Comparison of ENCODE assay signal across 12 mouse cellular contexts in the genomic region with DNA sequence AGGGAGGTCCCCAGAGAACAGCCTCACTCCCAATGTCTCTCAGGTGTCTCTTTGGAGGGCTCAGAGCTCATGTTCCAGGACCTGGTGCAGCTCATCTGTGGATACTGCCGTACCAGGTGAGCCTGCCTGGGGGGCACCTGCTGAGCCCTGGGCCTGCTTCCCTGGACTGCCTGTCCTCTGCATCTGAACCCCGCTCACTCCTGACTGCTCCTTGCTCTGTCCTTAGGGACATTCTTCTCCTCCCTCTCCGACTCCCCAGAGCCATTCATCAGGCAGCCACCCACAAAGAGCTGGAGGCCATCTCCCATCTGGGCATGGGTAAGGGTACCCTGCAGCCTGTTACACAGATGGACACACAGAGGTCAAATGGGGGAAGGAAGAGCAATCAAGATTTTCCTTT. TPM values are rescaled to one million over a fixed set of nuclear protein-coding genes. Genes with fewer than 3 reads are reported as not detected.
DNase-seq lines count a peak whose midpoint lies in the region; ATAC-seq and TF ChIP-seq lines count a peak whose summit lies in the region.
"Had no signal": no experiment of that assay in that cellular context is flagged by ENCODE, and none has a peak within 500 bp of the region (broad histone marks: within the 10 kb centered on the region; RNA-seq: fewer than 3 reads in every experiment).

No protein-coding gene starts in this region.

- H3K4me3 ChIP-seq in lung, embryonic 14.5 days (ENCODE audit: low read depth, low read length), result peak overlapping the region; percentile 31
- H3K4me3 ChIP-seq in embryonic facial prominence, embryonic 15.5 days (replicated peaks), result peak overlapping the region; percentile 29
- no peak overlapping the region for H3K4me3 ChIP-seq in neural tube, embryonic 12.5 days
- H3K4me3 ChIP-seq: erythroblast, embryonic 14.5 days had no signal

- intact Hi-C loops in heart, postnatal 14 days (cut with DNase I), result no loop called here

- 63% methylated on average over 3 of the region's 3 CpGs for WGBS in lung, embryonic 14.5 days
- WGBS in embryonic facial prominence, embryonic 15.5 days, result 44% methylated on average over 3 of the region's 3 CpGs
- WGBS in neural tube, embryonic 12.5 days, result 31% methylated on average over 3 of the region's 3 CpGs

- peaks cover 30% of the 10 kb centered on the region for H3K36me3 ChIP-seq in lung, embryonic 14.5 days (ENCODE audit: insufficient read depth)
- peaks cover 30% of the 10 kb centered on the region for H3K36me3 ChIP-seq in embryonic facial prominence, embryonic 15.5 days
- H3K36me3 ChIP-seq in neural tube, embryonic 12.5 days, result peaks cover 35% of the 10 kb centered on the region

- ATAC-seq in lung, embryonic 14.5 days (ENCODE audit: insufficient read depth), result no peak
- no peak for ATAC-seq in embryonic facial prominence, embryonic 15.5 days (ENCODE audit: insufficient number of reproducible peaks, low FRiP score, low TSS enrichment, low read depth)
- no peak for ATAC-seq in neural tube, embryonic 12.5 days (ENCODE audit: low FRiP score, low read depth)
- no peak for ATAC-seq in granulocyte monocyte progenitor cell, adult 5-6 weeks (replicated peaks; ENCODE audit: poor library complexity, severe bottlenecking)

- peak overlapping the region; percentile 9; the same call in 1 of the 2 replicates for H3K9ac ChIP-seq in lung, embryonic 14.5 days
- no peak overlapping the region for H3K9ac ChIP-seq in embryonic facial prominence, embryonic 15.5 days
- H3K9ac ChIP-seq in neural tube, embryonic 12.5 days, result 0 out of 2 replicates have a peak overlapping the region, but pooled peaks have one; percentile 13

- no peaks in the 10 kb centered on the region for H3K4me1 ChIP-seq in lung, embryonic 14.5 days (ENCODE audit: insufficient read depth)
- peaks cover 38% of the 10 kb centered on the region for H3K4me1 ChIP-seq in embryonic facial prominence, embryonic 15.5 days
- H3K4me1 ChIP-seq in neural tube, embryonic 12.5 days, result peaks cover 20% of the 10 kb centered on the region

- TF ChIP-seq CTCF in lung, embryonic 14.5 days (IDR thresholded peaks at IDR 0.05; ENCODE audit: low read depth), result no peak

- no peaks in the 10 kb centered on the region for H3K9me3 ChIP-seq in lung, embryonic 14.5 days (ENCODE audit: low read depth, low read length)
- H3K9me3 ChIP-seq in embryonic facial prominence, embryonic 15.5 days (replicated peaks), result no peaks in the 10 kb centered on the region
- no peaks in the 10 kb centered on the region for H3K9me3 ChIP-seq in neural tube, embryonic 12.5 days

- peak; percentile 90 for DNase-seq in heart, adult 11 months
- no peak for DNase-seq in heart, postnatal 14 days
- DNase-seq in lung, embryonic 14.5 days, result no peak
- DNase-seq in lung, postnatal 14 days, result no peak
- DNase-seq in right cerebral cortex, postnatal 25 days, result no peak
- DNase-seq: kidney, postnatal 14 days had no signal

- H3K27me3 ChIP-seq in lung, embryonic 14.5 days (ENCODE audit: insufficient read depth, low read length), result peaks cover 19% of the 10 kb centered on the region
- H3K27me3 ChIP-seq in embryonic facial prominence, embryonic 15.5 days, result peaks cover 31% of the 10 kb centered on the region
- peaks cover 44% of the 10 kb centered on the region for H3K27me3 ChIP-seq in neural tube, embryonic 12.5 days (replicated peaks)
- H3K27me3 ChIP-seq: CH12.LX had no signal

- peak overlapping the region; percentile 56 for H3K4me2 ChIP-seq in lung, embryonic 14.5 days
- peak overlapping the region; percentile 40 for H3K4me2 ChIP-seq in embryonic facial prominence, embryonic 15.5 days (replicated peaks)
- no peak overlapping the region; the same call in 1 of the 2 replicates for H3K4me2 ChIP-seq in neural tube, embryonic 12.5 days (replicated peaks)

- peak overlapping the region; percentile 46; the same call in 1 of the 2 replicates for H3K27ac ChIP-seq in lung, embryonic 14.5 days (ENCODE audit: low read depth)
- H3K27ac ChIP-seq in embryonic facial prominence, embryonic 15.5 days (replicated peaks), result 0 out of 2 replicates have a peak overlapping the region, but pooled peaks have one; percentile 28
- no peak overlapping the region for H3K27ac ChIP-seq in neural tube, embryonic 12.5 days
- H3K27ac ChIP-seq: macrophage had no signal

RNA-seq across cellular contexts. Expression of a gene that starts 1.2 kb away (rescaled TPM):
- total RNA-seq in heart, postnatal 14 days (2021), result 1 to 10 TPM; 1.8 TPM
- polyA plus RNA-seq in lung, embryonic 14.5 days (2014; fragmentation: Nextera tagmentation; extraction: Ambion mirVana), result 4.0 and 5.9 TPM in 2 replicates
- 2.6 and 4.4 TPM in 2 replicates for polyA plus RNA-seq in embryonic facial prominence, embryonic 15.5 days (2015; fragmentation: Nextera tagmentation; extraction: Ambion mirVana)
- polyA plus RNA-seq in neural tube, embryonic 12.5 days (2016; fragmentation: Nextera tagmentation; extraction: Ambion mirVana), result 2.0 and 2.5 TPM in 2 replicates
- not detected in 2 replicates for total RNA-seq in granulocyte monocyte progenitor cell, adult 5-6 weeks (2014; fragmentation: Nextera tagmentation)
- total RNA-seq in granulocyte monocyte progenitor cell, adult 5-6 weeks (2017), result 0.21 and 1.0 TPM in 2 replicates

RNA-seq across cellular contexts. Expression of a gene that starts 10.4 kb away (rescaled TPM):
- total RNA-seq in heart, postnatal 14 days (2021), result 10 to 100 TPM; 12.9 to 14.8 TPM
- polyA plus RNA-seq in lung, embryonic 14.5 days (2014; fragmentation: Nextera tagmentation; extraction: Ambion mirVana), result 43.4 and 48.0 TPM in 2 replicates
- 42.2 and 48.6 TPM in 2 replicates for polyA plus RNA-seq in embryonic facial prominence, embryonic 15.5 days (2015; fragmentation: Nextera tagmentation; extraction: Ambion mirVana)
- polyA plus RNA-seq in neural tube, embryonic 12.5 days (2016; fragmentation: Nextera tagmentation; extraction: Ambion mirVana), result 58.7 TPM in 2 replicates
- 32.0 and 35.7 TPM in 2 replicates for total RNA-seq in granulocyte monocyte progenitor cell, adult 5-6 weeks (2014; fragmentation: Nextera tagmentation)
- total RNA-seq in granulocyte monocyte progenitor cell, adult 5-6 weeks (2017), result 33.6 and 43.3 TPM in 2 replicates

RNA-seq across cellular contexts. Expression of a gene that starts 12.8 kb away (rescaled TPM):
- total RNA-seq in heart, postnatal 14 days (2021), result 1 to 10 TPM in 1 of 2 experiments, under 1 TPM in 1; 0.98 to 1.8 TPM
- 1.3 and 1.8 TPM in 2 replicates for polyA plus RNA-seq in lung, embryonic 14.5 days (2014; fragmentation: Nextera tagmentation; extraction: Ambion mirVana)
- 1.9 and 2.0 TPM in 2 replicates for polyA plus RNA-seq in embryonic facial prominence, embryonic 15.5 days (2015; fragmentation: Nextera tagmentation; extraction: Ambion mirVana)
- polyA plus RNA-seq in neural tube, embryonic 12.5 days (2016; fragmentation: Nextera tagmentation; extraction: Ambion mirVana), result 2.4 and 3.4 TPM in 2 replicates
- 1.3 and 1.4 TPM in 2 replicates for total RNA-seq in granulocyte monocyte progenitor cell, adult 5-6 weeks (2014; fragmentation: Nextera tagmentation)
- total RNA-seq in granulocyte monocyte progenitor cell, adult 5-6 weeks (2017), result 5.4 TPM in 1 of 2 replicates, not detected in the other

RNA-seq across cellular contexts. Expression of a gene that starts 12.9 kb away (rescaled TPM):
- total RNA-seq in heart, postnatal 14 days (2021), result 10 to 100 TPM; 40.8 to 44.4 TPM
- 45.8 and 47.9 TPM in 2 replicates for polyA plus RNA-seq in lung, embryonic 14.5 days (2014; fragmentation: Nextera tagmentation; extraction: Ambion mirVana)
- 47.2 and 48.4 TPM in 2 replicates for polyA plus RNA-seq in embryonic facial prominence, embryonic 15.5 days (2015; fragmentation: Nextera tagmentation; extraction: Ambion mirVana)
- 48.2 and 50.0 TPM in 2 replicates for polyA plus RNA-seq in neural tube, embryonic 12.5 days (2016; fragmentation: Nextera tagmentation; extraction: Ambion mirVana)
- total RNA-seq in granulocyte monocyte progenitor cell, adult 5-6 weeks (2014; fragmentation: Nextera tagmentation), result 4.8 and 6.1 TPM in 2 replicates
- 2.6 and 11.6 TPM in 2 replicates for total RNA-seq in granulocyte monocyte progenitor cell, adult 5-6 weeks (2017)

RNA-seq across cellular contexts. Expression of a gene that starts 16.4 kb away (rescaled TPM):
- 10 to 100 TPM; 21.3 to 23.9 TPM for total RNA-seq in heart, postnatal 14 days (2021)
- 105 and 110 TPM in 2 replicates for polyA plus RNA-seq in lung, embryonic 14.5 days (2014; fragmentation: Nextera tagmentation; extraction: Ambion mirVana)
- 131 and 158 TPM in 2 replicates for polyA plus RNA-seq in embryonic facial prominence, embryonic 15.5 days (2015; fragmentation: Nextera tagmentation; extraction: Ambion mirVana)
- 22.9 and 26.3 TPM in 2 replicates for polyA plus RNA-seq in neural tube, embryonic 12.5 days (2016; fragmentation: Nextera tagmentation; extraction: Ambion mirVana)
- total RNA-seq in granulocyte monocyte progenitor cell, adult 5-6 weeks (2014; fragmentation: Nextera tagmentation), result not detected in 2 replicates
- not detected in 2 replicates for total RNA-seq in granulocyte monocyte progenitor cell, adult 5-6 weeks (2017)
- total RNA-seq: CH12.LX had no signal
- polyA plus RNA-seq: macrophage had no signal
